Mouse (Mus musculus): ENCODE measurements around the gene Mrpl55. TPM values are rescaled to one million over a fixed set of nuclear protein-coding genes. Genes with fewer than 3 reads are reported as not detected.
A peak's percentile ranks its signal among the peaks of the same experiment; 100 is the strongest.
"Not testable (repeated sequence)": the region's sequence is repeated elsewhere in the genome, so short reads cannot be mapped to it uniquely, and the experiment has no call there.

Mrpl55 gene
- polyA plus RNA-seq, 1 experiment from 2014 or later = 96.7 TPM

- H3K4me3 ChIP-seq (ENCODE audit: low read depth, low read length) = peak within 1 kb of the TSS; percentile 91
- peak within 1 kb of the TSS; percentile 88 for H3K9ac ChIP-seq (ENCODE audit: low read depth, low read length)
- no peaks in the 10 kb centered on the region for H3K4me1 ChIP-seq (replicated peaks; ENCODE audit: control insufficient read depth, insufficient read depth, low read length)
- peak within 1 kb of the TSS; percentile 86 for H3K27ac ChIP-seq (ENCODE audit: low read depth, low read length)
- H3K4me2 ChIP-seq (replicated peaks; ENCODE audit: low read depth, low read length) = peak within 1 kb of the TSS; percentile 82
- ATAC-seq (ENCODE audit: low FRiP score) = peak; percentile 86
- 0 out of 2 replicates have a peak, but pooled peaks cover 5% of the 10 kb centered on the region for H3K36me3 ChIP-seq (ENCODE audit: control insufficient read depth, insufficient read depth, low read length)
- peak; percentile 99 for DNase-seq (ENCODE audit: low spot score)
- under 1% methylated on average over 65 of the region's 67 CpGs for whole genome bisulfite sequencing
- H3K9me3 ChIP-seq (ENCODE audit: control insufficient read depth, low read length) = no peaks in the 10 kb centered on the region
- no peaks in the 10 kb centered on the region for H3K27me3 ChIP-seq (ENCODE audit: control insufficient read depth, insufficient read depth, low read length)
Measured at GRCm38 (mm10) chr11:59208153-59208831, 6.0 kb downstream of the Mrpl55 start, which contains the start of gene 2310033P09Rik. Gene 2310033P09Rik, plus strand, starts transcription at chr11:59208321.

GRCm38 (mm10) chr11:59209003-59209441, 6.7 kb downstream of the Mrpl55 start:
- peak; percentile 80 for DNase-seq (ENCODE audit: low spot score)
- Histone ChIP-seq H3K4me3 (ENCODE audit: low read depth, low read length) (peak overlapping the region; percentile 91), H3K9ac (ENCODE audit: low read depth, low read length) (peak overlapping the region; percentile 88), H3K27ac (ENCODE audit: low read depth, low read length) (peak overlapping the region; percentile 86; the same call in 1 of the 2 replicates), H3K4me2 (replicated peaks; ENCODE audit: low read depth, low read length) (peak overlapping the region; percentile 82), H3K9me3 (ENCODE audit: control insufficient read depth, low read length) (no peaks in the 10 kb centered on the region), H3K4me1 (replicated peaks; ENCODE audit: control insufficient read depth, insufficient read depth, low read length) (no peaks in the 10 kb centered on the region), H3K27me3 (ENCODE audit: control insufficient read depth, insufficient read depth, low read length) (no peaks in the 10 kb centered on the region), H3K36me3 (ENCODE audit: control insufficient read depth, insufficient read depth, low read length) (0 out of 2 replicates have a peak, but pooled peaks cover 5% of the 10 kb centered on the region)
- 12% methylated on average over 18 of the region's 18 CpGs for WGBS
- ATAC-seq (ENCODE audit: low FRiP score) = peak; percentile 52

GRCm38 (mm10) chr11:59209580-59209979, 7.3 kb downstream of the Mrpl55 start:
- no peak overlapping the region for H3K9ac ChIP-seq (ENCODE audit: low read depth, low read length)
- no peak overlapping the region for H3K27ac ChIP-seq (ENCODE audit: low read depth, low read length)
- H3K36me3 ChIP-seq (ENCODE audit: control insufficient read depth, insufficient read depth, low read length) = 0 out of 2 replicates have a peak, but pooled peaks cover 5% of the 10 kb centered on the region
- no peaks in the 10 kb centered on the region for H3K4me1 ChIP-seq (replicated peaks; ENCODE audit: control insufficient read depth, insufficient read depth, low read length)
- H3K27me3 ChIP-seq (ENCODE audit: control insufficient read depth, insufficient read depth, low read length) = no peaks in the 10 kb centered on the region
- 73% methylated on average over 5 of the region's 5 CpGs for WGBS
- H3K4me3 ChIP-seq (ENCODE audit: low read depth, low read length) = peak overlapping the region; percentile 91; the same call in 1 of the 2 replicates
- ATAC-seq (ENCODE audit: low FRiP score) (no peak), DNase-seq (ENCODE audit: low spot score) (no peak)
- H3K9me3 ChIP-seq (ENCODE audit: control insufficient read depth, low read length) = no peaks in the 10 kb centered on the region
- H3K4me2 ChIP-seq (replicated peaks; ENCODE audit: low read depth, low read length) = peak overlapping the region; percentile 82; the same call in 1 of the 2 replicates

GRCm38 (mm10) chr11:59210020-59210419, 7.7 kb downstream of the Mrpl55 start:
- H3K36me3 ChIP-seq (ENCODE audit: control insufficient read depth, insufficient read depth, low read length) = 0 out of 2 replicates have a peak, but pooled peaks cover 5% of the 10 kb centered on the region
- H3K4me1 ChIP-seq (replicated peaks; ENCODE audit: control insufficient read depth, insufficient read depth, low read length) = no peaks in the 10 kb centered on the region
- no peak for DNase-seq (ENCODE audit: low spot score)
- H3K4me3 ChIP-seq (ENCODE audit: low read depth, low read length) = no peak overlapping the region
- H3K27ac ChIP-seq (ENCODE audit: low read depth, low read length) = no peak overlapping the region
- H3K9ac ChIP-seq (ENCODE audit: low read depth, low read length) = no peak overlapping the region
- no peaks in the 10 kb centered on the region for H3K9me3 ChIP-seq (ENCODE audit: control insufficient read depth, low read length)
- H3K4me2 ChIP-seq (replicated peaks; ENCODE audit: low read depth, low read length) = no peak overlapping the region
- no peak for ATAC-seq (ENCODE audit: low FRiP score)
- no peaks in the 10 kb centered on the region for H3K27me3 ChIP-seq (ENCODE audit: control insufficient read depth, insufficient read depth, low read length)
- 92% methylated on average over 4 of the region's 4 CpGs for WGBS

- 91% methylated on average over 9 of the region's 9 CpGs for WGBS
- H3K9me3 ChIP-seq (ENCODE audit: control insufficient read depth, low read length); H3K27me3 ChIP-seq (ENCODE audit: control insufficient read depth, insufficient read depth, low read length); H3K9ac ChIP-seq (ENCODE audit: low read depth, low read length); H3K27ac ChIP-seq (ENCODE audit: low read depth, low read length); H3K36me3 ChIP-seq (ENCODE audit: control insufficient read depth, insufficient read depth, low read length); ATAC-seq (ENCODE audit: low FRiP score); H3K4me3 ChIP-seq (ENCODE audit: low read depth, low read length); DNase-seq (ENCODE audit: low spot score); H3K4me1 ChIP-seq (replicated peaks; ENCODE audit: control insufficient read depth, insufficient read depth, low read length); H3K4me2 ChIP-seq (replicated peaks; ENCODE audit: low read depth, low read length): not testable (repeated sequence)
Measured at GRCm38 (mm10) chr11:59211561-59211960, 9.3 kb downstream of the Mrpl55 start.

- not testable (repeated sequence) for H3K9ac ChIP-seq (ENCODE audit: low read depth, low read length); H3K4me3 ChIP-seq (ENCODE audit: low read depth, low read length); H3K27me3 ChIP-seq (ENCODE audit: control insufficient read depth, insufficient read depth, low read length); H3K27ac ChIP-seq (ENCODE audit: low read depth, low read length); ATAC-seq (ENCODE audit: low FRiP score); H3K9me3 ChIP-seq (ENCODE audit: control insufficient read depth, low read length); DNase-seq (ENCODE audit: low spot score); H3K36me3 ChIP-seq (ENCODE audit: control insufficient read depth, insufficient read depth, low read length); H3K4me2 ChIP-seq (replicated peaks; ENCODE audit: low read depth, low read length); H3K4me1 ChIP-seq (replicated peaks; ENCODE audit: control insufficient read depth, insufficient read depth, low read length)
- 90% methylated on average over 12 of the region's 12 CpGs for WGBS
Measured at GRCm38 (mm10) chr11:59212320-59212719, 10.0 kb downstream of the Mrpl55 start.

- H3K36me3 ChIP-seq (ENCODE audit: control insufficient read depth, insufficient read depth, low read length) = 0 out of 2 replicates have a peak, but pooled peaks cover 5% of the 10 kb centered on the region
- WGBS = 91% methylated on average over 12 of the region's 12 CpGs
- no peaks in the 10 kb centered on the region for H3K27me3 ChIP-seq (ENCODE audit: control insufficient read depth, insufficient read depth, low read length)
- H3K4me1 ChIP-seq (replicated peaks; ENCODE audit: control insufficient read depth, insufficient read depth, low read length) = no peaks in the 10 kb centered on the region
- H3K9me3 ChIP-seq (ENCODE audit: control insufficient read depth, low read length) = no peaks in the 10 kb centered on the region
- H3K27ac ChIP-seq (ENCODE audit: low read depth, low read length) = no peak overlapping the region
- H3K4me3 ChIP-seq (ENCODE audit: low read depth, low read length) = no peak overlapping the region
- H3K4me2 ChIP-seq (replicated peaks; ENCODE audit: low read depth, low read length) = no peak overlapping the region
- DNase-seq (ENCODE audit: low spot score) (no peak), ATAC-seq (ENCODE audit: low FRiP score) (no peak)
- no peak overlapping the region for H3K9ac ChIP-seq (ENCODE audit: low read depth, low read length)
Measured at GRCm38 (mm10) chr11:59212892-59213494, 10.7 kb downstream of the Mrpl55 start.

GRCm38 (mm10) chr11:59216955-59217354, 14.7 kb downstream of the Mrpl55 start:
- H3K4me1 ChIP-seq (replicated peaks; ENCODE audit: control insufficient read depth, insufficient read depth, low read length) = no peaks in the 10 kb centered on the region
- H3K27me3 ChIP-seq (ENCODE audit: control insufficient read depth, insufficient read depth, low read length) = no peaks in the 10 kb centered on the region
- no peak overlapping the region for H3K4me2 ChIP-seq (replicated peaks; ENCODE audit: low read depth, low read length)
- WGBS = 94% methylated on average over 3 of the region's 3 CpGs
- 0 out of 2 replicates have a peak, but pooled peaks cover 3% of the 10 kb centered on the region for H3K36me3 ChIP-seq (ENCODE audit: control insufficient read depth, insufficient read depth, low read length)
- H3K4me3 ChIP-seq (ENCODE audit: low read depth, low read length) = no peak overlapping the region
- H3K9ac ChIP-seq (ENCODE audit: low read depth, low read length) = no peak overlapping the region
- no peak overlapping the region for H3K27ac ChIP-seq (ENCODE audit: low read depth, low read length)
- DNase-seq (ENCODE audit: low spot score) (no peak), ATAC-seq (ENCODE audit: low FRiP score) (no peak)
- H3K9me3 ChIP-seq (ENCODE audit: control insufficient read depth, low read length) = no peaks in the 10 kb centered on the region

All from hindbrain, embryonic 11.5 days (tissue).